Mouse (Mus musculus) midbrain, embryonic 12.5 days (tissue): ENCODE measurements around the gene Gm11634. TPM values are rescaled to one million over a fixed set of nuclear protein-coding genes. Genes with fewer than 3 reads are reported as not detected.
A peak's percentile ranks its signal among the peaks of the same experiment; 100 is the strongest.
"Not testable (repeated sequence)": the region's sequence is repeated elsewhere in the genome, so short reads cannot be mapped to it uniquely, and the experiment has no call there.

Experiments
- ATAC-seq: fragments of 200-750 bp; cut with Nextera tagmentation; 2 replicates; pipeline ENCODE4 v1.8.0; 2017; ENCODE audit warnings: low read depth, moderate TSS enrichment, moderate library complexity; ENCODE audit not compliant: low FRiP score
- H3K27ac ChIP-seq: fragments of 300-500 bp; sonication (generic); replicated peaks from 2 replicates; pipeline ENCODE4 v1.5.1; 2016; ENCODE audit warnings: mild to moderate bottlenecking
- H3K27me3 ChIP-seq: fragments of 300-500 bp; sonication (generic); 2 replicates; pipeline ENCODE4 v1.6.1; 2016; ENCODE audit warnings: mild to moderate bottlenecking
- H3K36me3 ChIP-seq: fragments of 300-500 bp; sonication (generic); 2 replicates; pipeline ENCODE4 v1.6.1; 2016
- H3K4me1 ChIP-seq: fragments of 300-500 bp; sonication (generic); 2 replicates; pipeline ENCODE4 v1.6.1; 2016
- H3K4me2 ChIP-seq: fragments of 300-500 bp; sonication (generic); replicated peaks from 2 replicates; pipeline ENCODE4 v1.6.1; 2016; ENCODE audit warnings: mild to moderate bottlenecking, moderate library complexity
- H3K4me3 ChIP-seq: fragments of 300-500 bp; sonication (generic); 2 replicates; pipeline ENCODE4 v1.5.1; 2016; ENCODE audit warnings: mild to moderate bottlenecking
- H3K9ac ChIP-seq: fragments of 300-500 bp; sonication (generic); replicated peaks from 2 replicates; pipeline ENCODE4 v1.6.1; 2016; ENCODE audit warnings: mild to moderate bottlenecking, moderate library complexity
- H3K9me3 ChIP-seq: fragments of 300-500 bp; sonication (generic); 2 replicates; pipeline ENCODE4 v1.6.1; 2016; ENCODE audit warnings: mild to moderate bottlenecking
- WGBS: fragments of 180-500 bp; shearing (Covaris S2); methylation state at CpG from one replicate; pipeline ENCODE4 v1.1.7; 2016; 5-methylcytosine and 5-hydroxymethylcytosine counted together
- polyA plus RNA-seq: library from polyadenylated mRNA; unstranded; fragments of >200 nt; fragmentation: Nextera tagmentation; extraction: Ambion mirVana; gene quantifications from 2 replicates; pipeline ENCODE4 v1.2.1, GENCODE M21; 2016

Gm11634 gene
- polyA plus RNA-seq, 1 experiment from 2014 or later = not detected

- H3K36me3 ChIP-seq = peaks cover 22% of the 10 kb centered on the region
- not testable (repeated sequence) for H3K9ac ChIP-seq, H3K4me3 ChIP-seq, H3K27ac ChIP-seq, H3K27me3 ChIP-seq, H3K4me1 ChIP-seq, ATAC-seq, H3K9me3 ChIP-seq, H3K4me2 ChIP-seq
- WGBS = 97% methylated on average over 1 of the region's 1 CpGs
Observed at GRCm38 (mm10) chr11:101585031-101585430, 14.0 kb downstream of the Gm11634 start.

GRCm38 (mm10) chr11:101583205-101583604 lies 15.9 kb downstream of the Gm11634 start:
- Histone ChIP-seq H3K27ac (no peak overlapping the region), H3K9ac (no peak overlapping the region), H3K36me3 (peaks cover 38% of the 10 kb centered on the region), H3K27me3 (no peaks in the 10 kb centered on the region), H3K9me3 (no peaks in the 10 kb centered on the region), H3K4me3 (no peak overlapping the region), H3K4me1 (peaks cover 8% of the 10 kb centered on the region), H3K4me2 (no peak overlapping the region)
- no peak for ATAC-seq
- 93% methylated on average over 2 of the region's 2 CpGs for WGBS

GRCm38 (mm10) chr11:101582054-101583035 lies 16.7 kb downstream of the Gm11634 start, which contains the start of gene Tmem106a:
Tmem106a (plus strand) TSS chr11:101582242.
- no peak within 1 kb of the TSS for H3K27ac ChIP-seq
- peaks cover 47% of the 10 kb centered on the region for H3K36me3 ChIP-seq
- peak within 1 kb of the TSS; percentile 52 for H3K4me2 ChIP-seq
- peak within 1 kb of the TSS; percentile 37 for H3K9ac ChIP-seq
- peak within 1 kb of the TSS; percentile 31 for H3K4me3 ChIP-seq
- no peaks in the 10 kb centered on the region for H3K27me3 ChIP-seq
- no peak for ATAC-seq
- no peaks in the 10 kb centered on the region for H3K9me3 ChIP-seq
- H3K4me1 ChIP-seq = peaks cover 8% of the 10 kb centered on the region
- 21% methylated on average over 30 of the region's 31 CpGs for WGBS

DNA sequence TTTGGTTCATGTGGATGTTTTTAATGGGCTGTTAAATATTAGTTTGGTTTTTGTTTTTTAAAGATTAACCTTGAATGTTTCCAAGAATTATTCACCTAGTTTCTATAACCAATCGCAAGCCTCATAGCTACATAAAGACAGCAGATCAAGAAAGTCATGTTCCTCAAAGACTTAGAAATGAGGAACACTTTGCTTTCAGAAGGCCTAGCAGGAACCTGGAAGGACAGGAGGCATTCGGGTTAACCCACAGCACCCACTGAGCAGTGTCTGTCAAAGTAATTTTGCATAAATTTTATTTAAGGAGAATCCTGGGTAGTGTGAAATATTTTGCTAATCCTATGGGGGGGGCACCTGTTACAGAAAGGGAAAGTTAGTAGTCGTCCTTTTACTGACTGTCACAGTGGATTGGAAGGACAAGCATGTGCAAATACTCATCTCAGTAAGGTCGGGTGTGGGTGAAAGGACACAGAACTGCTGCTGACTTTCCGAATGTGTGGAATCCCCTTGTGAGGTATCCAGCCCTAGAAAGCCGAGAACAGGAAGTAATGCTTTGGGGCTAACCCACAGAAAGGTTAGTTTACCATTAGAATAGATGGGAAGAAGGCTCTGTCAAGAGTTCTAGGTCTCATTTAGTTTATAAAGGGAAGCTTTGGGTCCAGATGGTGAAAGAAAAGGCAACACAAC lies 17.8 kb downstream of the Gm11634 start:
- Histone ChIP-seq H3K4me2 (no peak overlapping the region), H3K4me1 (peaks cover 8% of the 10 kb centered on the region), H3K27ac (no peak overlapping the region), H3K9ac (no peak overlapping the region), H3K4me3 (no peak overlapping the region), H3K36me3 (peaks cover 51% of the 10 kb centered on the region), H3K27me3 (no peaks in the 10 kb centered on the region), H3K9me3 (no peaks in the 10 kb centered on the region)
- 72% methylated on average over 6 of the region's 6 CpGs for WGBS
- no peak for ATAC-seq

DNA sequence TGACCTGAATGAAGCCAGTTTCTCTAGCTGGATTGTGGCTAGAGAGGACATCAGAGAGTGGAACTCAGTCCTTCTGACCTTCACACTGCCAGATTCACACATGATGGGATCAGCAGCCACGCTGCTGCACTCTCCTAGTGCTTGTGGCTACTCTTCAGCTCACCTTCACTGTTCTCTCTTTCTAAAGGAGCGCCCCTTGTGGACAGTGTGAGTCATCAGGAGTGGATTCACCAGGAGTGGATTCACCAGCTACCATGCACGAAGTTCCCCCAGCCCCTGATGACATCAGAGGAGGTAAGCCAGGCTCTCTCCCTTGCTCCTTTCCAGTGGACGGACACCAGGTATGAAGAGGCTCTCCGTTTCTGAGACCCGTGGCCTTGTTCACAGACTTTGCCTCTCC lies 22.9 kb downstream of the Gm11634 start:
- 80% methylated on average over 6 of the region's 6 CpGs for WGBS
- H3K4me2 ChIP-seq = no peak overlapping the region
- no peaks in the 10 kb centered on the region for H3K9me3 ChIP-seq
- H3K27ac ChIP-seq = no peak overlapping the region
- H3K27me3 ChIP-seq = no peaks in the 10 kb centered on the region
- no peaks in the 10 kb centered on the region for H3K4me1 ChIP-seq
- no peak overlapping the region for H3K9ac ChIP-seq
- peaks cover 97% of the 10 kb centered on the region for H3K36me3 ChIP-seq
- ATAC-seq = no peak
- H3K4me3 ChIP-seq = no peak overlapping the region

DNA sequence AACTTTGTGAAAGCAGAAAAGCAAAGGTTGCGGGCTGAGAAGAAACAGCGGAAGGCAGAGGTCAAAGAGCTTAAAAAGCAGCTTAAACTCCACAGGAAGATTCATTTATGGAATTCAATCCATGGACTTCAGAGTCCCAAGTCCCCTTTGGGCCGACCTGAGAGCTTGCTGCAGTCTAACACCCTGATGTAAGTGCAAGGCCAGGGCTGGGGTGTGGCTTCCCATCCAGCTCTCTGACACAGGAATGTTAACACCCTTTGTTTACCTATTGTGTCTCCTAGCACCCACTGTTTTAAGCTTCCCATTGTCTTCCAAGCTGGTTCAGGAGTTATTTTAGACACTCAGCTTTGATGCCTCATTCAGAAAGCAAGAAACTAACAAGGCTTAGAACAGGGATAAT lies 30.6 kb downstream of the Gm11634 start:
- Histone ChIP-seq H3K27ac (no peak overlapping the region), H3K9ac (no peak overlapping the region), H3K36me3 (peaks cover 88% of the 10 kb centered on the region), H3K4me3 (no peak overlapping the region), H3K9me3 (no peaks in the 10 kb centered on the region), H3K4me1 (no peaks in the 10 kb centered on the region), H3K27me3 (no peaks in the 10 kb centered on the region), H3K4me2 (no peak overlapping the region)
- ATAC-seq = no peak
- WGBS = 81% methylated on average over 3 of the region's 3 CpGs

GRCm38 (mm10) chr11:101562391-101562790 lies 36.7 kb downstream of the Gm11634 start:
- no peak overlapping the region for H3K9ac ChIP-seq
- H3K4me2 ChIP-seq = no peak overlapping the region
- ATAC-seq = no peak
- H3K36me3 ChIP-seq = peaks cover 68% of the 10 kb centered on the region
- H3K4me1 ChIP-seq = no peaks in the 10 kb centered on the region
- no peak overlapping the region for H3K27ac ChIP-seq
- no peaks in the 10 kb centered on the region for H3K27me3 ChIP-seq
- 39% methylated on average over 5 of the region's 5 CpGs for WGBS
- H3K4me3 ChIP-seq = no peak overlapping the region
- no peaks in the 10 kb centered on the region for H3K9me3 ChIP-seq

DNA sequence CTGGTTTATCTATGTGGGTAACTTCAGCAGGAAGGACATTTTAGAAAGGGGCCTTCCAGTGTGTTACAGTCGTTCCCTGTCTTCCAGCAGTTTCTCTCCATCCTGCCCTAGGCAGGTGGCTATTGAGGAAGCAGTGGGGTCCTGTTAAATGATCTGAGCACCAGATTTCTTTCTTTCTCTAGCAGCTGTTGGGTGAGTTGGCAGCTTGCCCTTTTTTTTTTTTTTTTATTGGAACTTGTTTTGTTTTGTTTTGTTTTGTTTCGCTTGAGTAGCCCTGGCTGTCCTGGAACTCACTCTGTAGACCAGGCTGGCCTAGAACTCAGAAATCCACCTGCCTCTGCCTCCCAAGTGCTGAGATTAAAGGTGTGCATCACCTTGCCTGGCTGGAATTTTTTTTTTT lies 42.1 kb downstream of the Gm11634 start:
- Histone ChIP-seq H3K9ac (no peak overlapping the region), H3K36me3 (peaks cover 44% of the 10 kb centered on the region), H3K27ac (no peak overlapping the region), H3K4me3 (no peak overlapping the region), H3K27me3 (no peaks in the 10 kb centered on the region), H3K9me3 (no peaks in the 10 kb centered on the region), H3K4me2 (no peak overlapping the region), H3K4me1 (peaks cover 15% of the 10 kb centered on the region)
- ATAC-seq = no peak
- WGBS = 93% methylated on average over 2 of the region's 2 CpGs

DNA sequence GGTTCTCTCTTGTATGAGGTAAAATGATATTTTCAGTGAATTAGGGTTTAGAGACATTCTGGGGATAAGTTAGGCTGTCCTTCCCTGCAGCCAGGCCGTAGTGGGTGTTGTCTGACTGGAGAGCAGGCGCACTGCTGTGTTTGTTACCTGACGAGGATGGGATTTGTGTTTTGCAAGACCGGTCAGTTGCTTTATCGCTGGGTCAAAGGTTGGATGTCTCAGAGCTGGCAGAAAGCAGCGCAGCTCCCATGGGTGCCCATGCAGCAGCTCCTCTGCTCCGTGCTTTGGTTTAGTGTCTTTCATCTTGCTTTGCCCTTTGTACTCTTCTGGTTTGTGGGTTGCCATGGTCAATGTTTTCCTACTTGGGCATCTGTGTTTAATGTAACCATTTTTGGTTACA lies 42.5 kb downstream of the Gm11634 start:
- peaks cover 43% of the 10 kb centered on the region for H3K36me3 ChIP-seq
- no peak overlapping the region for H3K27ac ChIP-seq
- H3K4me1 ChIP-seq = peaks cover 15% of the 10 kb centered on the region
- no peak overlapping the region for H3K4me2 ChIP-seq
- H3K27me3 ChIP-seq = no peaks in the 10 kb centered on the region
- H3K4me3 ChIP-seq = no peak overlapping the region
- ATAC-seq = no peak
- H3K9me3 ChIP-seq = no peaks in the 10 kb centered on the region
- no peak overlapping the region for H3K9ac ChIP-seq
- WGBS = 92% methylated on average over 7 of the region's 7 CpGs

GRCm38 (mm10) chr11:101553354-101553930 lies 45.6 kb downstream of the Gm11634 start:
- Histone ChIP-seq H3K9ac (peak overlapping the region; percentile 75), H3K4me2 (peak overlapping the region; percentile 65), H3K9me3 (no peaks in the 10 kb centered on the region), H3K27ac (peak overlapping the region; percentile 88), H3K4me1 (peaks cover 25% of the 10 kb centered on the region), H3K36me3 (peaks cover 21% of the 10 kb centered on the region), H3K27me3 (no peaks in the 10 kb centered on the region), H3K4me3 (peak overlapping the region; percentile 63)
- 28% methylated on average over 8 of the region's 8 CpGs for WGBS
- no peak for ATAC-seq

DNA sequence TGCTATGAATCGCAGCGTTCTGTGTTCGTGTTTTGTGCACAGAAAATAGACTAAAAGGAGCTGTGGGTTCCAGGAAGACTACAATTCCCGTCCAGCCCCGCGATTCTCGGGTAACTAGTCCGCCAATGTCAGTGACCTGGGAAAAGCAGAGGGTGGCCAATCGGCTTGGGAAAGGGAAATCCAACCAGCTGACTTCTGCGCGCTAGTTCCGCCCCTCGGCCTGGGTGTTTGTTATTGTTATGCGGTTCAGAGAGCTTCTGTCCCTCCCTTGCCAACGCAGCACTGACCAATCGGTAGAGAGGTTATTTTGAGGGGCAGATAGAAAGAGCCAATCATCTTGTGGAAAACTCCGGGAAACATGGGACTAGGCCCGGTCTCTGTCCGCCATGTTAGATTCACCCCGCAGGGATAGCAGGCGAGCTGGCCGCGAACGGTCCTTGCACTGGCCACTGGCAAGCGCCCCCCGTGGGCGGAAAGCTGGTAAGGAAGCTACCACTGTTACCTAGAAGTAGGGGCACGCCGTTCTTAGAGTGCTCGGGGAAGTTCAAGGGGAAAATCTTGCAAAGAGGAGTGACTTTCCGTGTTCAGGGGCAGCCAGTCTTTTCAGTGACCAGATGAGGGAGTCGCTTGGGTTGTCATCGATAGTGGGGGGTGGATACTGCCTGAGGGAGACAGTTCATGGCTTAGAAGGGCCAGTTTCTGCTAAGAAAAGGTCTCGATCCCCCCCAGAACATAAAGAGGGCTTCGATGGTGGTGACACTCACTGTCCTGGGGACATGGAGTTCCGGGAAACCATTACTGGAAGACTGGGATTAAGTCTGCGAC lies 46.4 kb downstream of the Gm11634 start:
- no peaks in the 10 kb centered on the region for H3K9me3 ChIP-seq
- H3K27ac ChIP-seq = peak overlapping the region; percentile 93
- H3K9ac ChIP-seq = peak overlapping the region; percentile 75
- peak overlapping the region; percentile 65 for H3K4me2 ChIP-seq
- H3K4me3 ChIP-seq = peak overlapping the region; percentile 63
- under 1% methylated on average over 37 of the region's 37 CpGs for WGBS
- peak; percentile 97 for ATAC-seq
- peaks cover 18% of the 10 kb centered on the region for H3K36me3 ChIP-seq
- peaks cover 25% of the 10 kb centered on the region for H3K4me1 ChIP-seq
- H3K27me3 ChIP-seq = no peaks in the 10 kb centered on the region
